Mouse (Mus musculus) layer of hippocampus, adult 2 months (tissue): ENCODE measurements at regions not wholly inside any gene's neighbourhood (a gene's known extent, or its start where the extent isn't known, plus 50 kb on each side); places are given as distances from the start of the nearest gene placed in this dataset.
A peak's percentile ranks its signal among the peaks of the same experiment; 100 is the strongest.

Source experiments
- DNase-seq, 2 experiments: peaks; one replicate each; pipeline ENCODE4 v3.0.0; 2022; ENCODE audit warnings: low spot score in 2 of 2
- H3K27ac ChIP-seq: fragments of 200-600 bp; 2 replicates; pipeline ENCODE4 v1.8.1; 2022
- H3K4me3 ChIP-seq: fragments of 200-600 bp; 2 replicates; pipeline ENCODE4 v1.8.1; 2022; ENCODE audit warnings: mild to moderate bottlenecking
- CTCF ChIP-seq: fragments of 200-600 bp; conservative IDR thresholded peaks from 2 replicates; pipeline ENCODE4 v1.8.1; 2022; ENCODE audit warnings: antibody characterized with exemption, mild to moderate bottlenecking, moderate library complexity

GRCm38 (mm10) chr7:53675519-53675918 lies 1159.8 kb upstream of the Luzp2 start:
- DNase-seq: no peak
- H3K4me3 ChIP-seq: no peak overlapping the region
- H3K27ac ChIP-seq: no peak overlapping the region
- peak; percentile 64 for TF ChIP-seq CTCF
